Mouse (Mus musculus) spleen, postnatal 14 days (tissue): ENCODE results near the gene Anapc5.

Experiments
- DNase-seq, 2 experiments: peaks; one replicate each; pipeline ENCODE4 v3.0.0; 2021 to 2022; ENCODE audit warnings: low spot score in 2 of 2

Gene Anapc5

GRCm38 (mm10) chr5:122820777-122821523 is at the start of gene Anapc5:
Anapc5 (minus strand) TSS chr5:122821339.
- peak; percentile 87 to 89 for DNase-seq

- no peak for DNase-seq
Observed at GRCm38 (mm10) chr5:122863053-122863452, 41.9 kb upstream of the Anapc5 start.

- DNase-seq = no peak
Observed at GRCm38 (mm10) chr5:122855858-122856257, 34.7 kb upstream of the Anapc5 start.

- no peak for DNase-seq
Observed at GRCm38 (mm10) chr5:122852611-122853010, 31.5 kb upstream of the Anapc5 start.

- peak in 1 of 2 experiments; percentile 70 for DNase-seq
Observed at GRCm38 (mm10) chr5:122850319-122851002, 29.3 kb upstream of the Anapc5 start.

GRCm38 (mm10) chr5:122849521-122850318 is 28.6 kb upstream of the Anapc5 start, which contains the start of gene Rnf34:
Rnf34 (plus strand) TSS chr5:122850048.
- peak; percentile 93 to 94 for DNase-seq

- DNase-seq = no peak
Observed at GRCm38 (mm10) chr5:122843799-122844198, 22.7 kb upstream of the Anapc5 start.

- no peak for DNase-seq
Observed at GRCm38 (mm10) chr5:122841126-122841525, 20.0 kb upstream of the Anapc5 start.

GRCm38 (mm10) chr5:122832996-122833395 is 11.9 kb upstream of the Anapc5 start:
- no peak for DNase-seq

- DNase-seq = no peak
Observed at GRCm38 (mm10) chr5:122832536-122832935, 11.4 kb upstream of the Anapc5 start.

GRCm38 (mm10) chr5:122825099-122825498 is 4.0 kb upstream of the Anapc5 start:
- DNase-seq = no peak

- no peak for DNase-seq
Observed at GRCm38 (mm10) chr5:122824450-122824849, 3.3 kb upstream of the Anapc5 start.

GRCm38 (mm10) chr5:122823976-122824375 is 2.8 kb upstream of the Anapc5 start:
- no peak for DNase-seq

- no peak for DNase-seq
Observed at GRCm38 (mm10) chr5:122822441-122822840, 1.3 kb upstream of the Anapc5 start.

GRCm38 (mm10) chr5:122821524-122821885 is 366 bp upstream of the Anapc5 start:
- DNase-seq = no peak

- no peak for DNase-seq
Observed at GRCm38 (mm10) chr5:122812699-122813098, 8.4 kb downstream of the Anapc5 start.

- DNase-seq = peak; percentile 58 to 73
Observed at GRCm38 (mm10) chr5:122811364-122812079, 9.6 kb downstream of the Anapc5 start.

- no peak for DNase-seq
Observed at GRCm38 (mm10) chr5:122805503-122805902, 15.6 kb downstream of the Anapc5 start.

GRCm38 (mm10) chr5:122802706-122803105 is 18.4 kb downstream of the Anapc5 start:
- no peak for DNase-seq

- no peak for DNase-seq
Observed at GRCm38 (mm10) chr5:122801684-122802083, 19.5 kb downstream of the Anapc5 start.

GRCm38 (mm10) chr5:122800345-122801010 is 20.7 kb downstream of the Anapc5 start:
- no peak for DNase-seq
